Comparison of ENCODE assay signal across 30 mouse cellular contexts in the genomic region with DNA sequence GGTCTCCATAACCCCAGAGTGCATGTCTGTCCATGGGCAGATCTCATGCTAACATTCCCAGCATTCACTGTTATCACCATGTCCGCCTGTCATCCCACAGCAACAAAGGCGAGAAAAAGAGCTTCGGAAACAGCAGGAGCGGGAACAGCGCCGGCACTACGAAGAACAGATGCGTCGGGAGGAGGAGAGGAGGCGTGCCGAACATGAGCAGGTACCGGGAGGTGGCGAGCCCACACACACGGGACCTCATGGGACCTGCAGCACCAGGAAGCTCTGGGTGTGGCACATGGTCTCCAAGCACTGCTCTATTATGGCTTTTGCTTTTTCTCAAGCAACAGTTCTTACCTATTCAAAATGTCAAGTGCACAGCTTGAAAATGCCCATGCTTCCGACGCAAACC.
A peak's percentile ranks its signal among the peaks of the same experiment; 100 is the strongest.
DNase-seq lines count a peak whose midpoint lies in the region; ATAC-seq and TF ChIP-seq lines count a peak whose summit lies in the region.
"Had no signal": no experiment of that assay in that cellular context is flagged by ENCODE, and none has a peak within 500 bp of the region (broad histone marks: within the 10 kb centered on the region; RNA-seq: fewer than 3 reads in every experiment).

No protein-coding gene starts in this region.

- H3K27ac ChIP-seq in olfactory bulb, adult 2 months (ENCODE audit: insufficient read depth, low read depth, low read length), result peak overlapping the region; percentile 50; the same call in 1 of the 2 replicates
- no peak overlapping the region for H3K27ac ChIP-seq in liver, embryonic 11.5 days (ENCODE audit: low read depth, low read length)
- H3K27ac ChIP-seq: embryonic facial prominence, embryonic 13.5 days; embryonic facial prominence, embryonic 15.5 days; forebrain, embryonic 10.5 days; forebrain, embryonic 12.5 days; forebrain, embryonic 15.5 days had no signal

- H3K36me3 ChIP-seq in liver, embryonic 11.5 days (ENCODE audit: control insufficient read depth, insufficient read depth, low read length), result no peaks in the 10 kb centered on the region
- H3K36me3 ChIP-seq: embryonic facial prominence, embryonic 13.5 days; embryonic facial prominence, embryonic 15.5 days; G1E had no signal

- peaks cover 11% of the 10 kb centered on the region for H3K4me1 ChIP-seq in olfactory bulb, adult 2 months (ENCODE audit: control insufficient read depth, insufficient read depth, low read length)
- H3K4me1 ChIP-seq in liver, embryonic 11.5 days (replicated peaks; ENCODE audit: control insufficient read depth, insufficient read depth, low read length), result no peaks in the 10 kb centered on the region
- H3K4me1 ChIP-seq: forebrain, embryonic 10.5 days; forebrain, embryonic 12.5 days; forebrain, embryonic 15.5 days had no signal

- ATAC-seq in liver, embryonic 11.5 days (replicated peaks; ENCODE audit: low FRiP score), result no peak
- ATAC-seq: CD4-positive, CD25-positive, alpha-beta regulatory T cell, adult 4 months; forebrain, embryonic 15.5 days; forebrain, postnatal 0 days; Patski had no signal

- intact Hi-C loops in heart, postnatal 14 days (cut with DNase I), result no loop called here

- H3K4me2 ChIP-seq in liver, embryonic 11.5 days, result no peak overlapping the region
- H3K4me2 ChIP-seq: embryonic facial prominence, embryonic 13.5 days; embryonic facial prominence, embryonic 15.5 days; forebrain, embryonic 12.5 days; forebrain, embryonic 15.5 days had no signal

- no peaks in the 10 kb centered on the region for H3K9me3 ChIP-seq in liver, embryonic 11.5 days (ENCODE audit: control insufficient read depth, low read length)
- H3K9me3 ChIP-seq: embryonic facial prominence, embryonic 13.5 days; embryonic facial prominence, embryonic 15.5 days; forebrain, embryonic 10.5 days; forebrain, embryonic 12.5 days; forebrain, embryonic 15.5 days; G1E had no signal

- H3K9ac ChIP-seq in liver, embryonic 11.5 days (ENCODE audit: low read depth, low read length), result no peak overlapping the region
- H3K9ac ChIP-seq: embryonic facial prominence, embryonic 13.5 days; embryonic facial prominence, embryonic 15.5 days; forebrain, embryonic 12.5 days; forebrain, embryonic 15.5 days; forebrain, postnatal 0 days had no signal

- TF ChIP-seq POLR2A in olfactory bulb, adult 2 months (IDR thresholded peaks at IDR 0.05; ENCODE audit: insufficient read depth, low read depth, low read length), result no peak

- TF ChIP-seq CTCF in olfactory bulb, adult 2 months (IDR thresholded peaks at IDR 0.05; ENCODE audit: insufficient read depth, low read depth, low read length), result no peak

- peak; percentile 58 for DNase-seq in heart, adult 11 months
- no peak for DNase-seq in heart, postnatal 14 days
- peak; percentile 25 for DNase-seq in right cerebral cortex, adult 18-20 months
- no peak for DNase-seq in right cerebral cortex, adult 2 months (ENCODE audit: low spot score in 2 of 2)
- DNase-seq in R1 (ENCODE audit: low read depth, low spot score), result peak; percentile 8
- no peak for DNase-seq in liver, embryonic 11.5 days (ENCODE audit: low spot score)
- DNase-seq in layer of hippocampus, adult 9-11 months, result no peak
- DNase-seq: adrenal gland, adult 2 months; adrenal gland, postnatal 10 days; adrenal gland, postnatal 25 days; B cell, adult 2 months; cerebellum, adult 11 months; cerebellum, adult 18-20 months; cerebellum, adult 8-10 months; cerebellum, adult 9-11 months; cerebellum, postnatal 14 days; cerebellum, postnatal 36 days; embryo, embryonic 11 days; forebrain, postnatal 0 days had no signal

- WGBS in olfactory bulb, adult 2 months, result 84% methylated on average over 16 of the region's 16 CpGs
- 94% methylated on average over 16 of the region's 16 CpGs for WGBS in liver, embryonic 11.5 days

- H3K27me3 ChIP-seq in liver, embryonic 11.5 days (replicated peaks; ENCODE audit: control insufficient read depth, insufficient read depth, low read length), result no peaks in the 10 kb centered on the region
- H3K27me3 ChIP-seq: CH12.LX; embryonic facial prominence, embryonic 13.5 days; embryonic facial prominence, embryonic 15.5 days; forebrain, embryonic 12.5 days; forebrain, embryonic 15.5 days; Patski had no signal

- H3K4me3 ChIP-seq in olfactory bulb, adult 2 months (ENCODE audit: insufficient read depth, low read depth, low read length), result no peak overlapping the region
- no peak overlapping the region for H3K4me3 ChIP-seq in liver, embryonic 11.5 days (ENCODE audit: low read depth, low read length)
- H3K4me3 ChIP-seq: embryonic facial prominence, embryonic 13.5 days; embryonic facial prominence, embryonic 15.5 days; erythroblast, embryonic 14.5 days; forebrain, embryonic 10.5 days; forebrain, embryonic 12.5 days; forebrain, embryonic 15.5 days had no signal

Comparison
In these comparisons a context has a peak if more than half of its experiments do, and no peak if none do; other contexts are left out.
1. DNase-seq: peak in heart, adult 11 months (single experiment), right cerebral cortex, adult 18-20 months (single experiment) and R1 (single experiment); none in heart, postnatal 14 days (0 of 2), right cerebral cortex, adult 2 months (0 of 2), liver, embryonic 11.5 days (single experiment) and layer of hippocampus, adult 9-11 months (single experiment).